Mouse (Mus musculus) lung, postnatal 0 days (tissue): Measurements from ENCODE around the gene Glipr1l1.
"Not testable (repeated sequence)": the region's sequence is repeated elsewhere in the genome, so short reads cannot be mapped to it uniquely, and the experiment has no call there.

Experiments
- CTCF ChIP-seq: IDR thresholded peaks from 2 replicates; pipeline ENCODE4 v1.5.1; 2016; ENCODE audit warnings: antibody characterized with exemption, mild to moderate bottlenecking
- EP300 ChIP-seq: IDR thresholded peaks from 2 replicates; pipeline ENCODE4 v1.6.1; 2016; ENCODE audit warnings: antibody characterized with exemption, mild to moderate bottlenecking, control low read depth

GRCm38 (mm10) chr10:112060583-112060934 lies 570 bp downstream of the Glipr1l1 start:
- TF ChIP-seq CTCF, EP300: not testable (repeated sequence)
